ENCODE assay signal across 14 mouse cellular contexts in genomic region chr3:144612382-144612781, GRCm38 (mm10). TPM values are rescaled to one million over a fixed set of nuclear protein-coding genes. Genes with fewer than 3 reads are reported as not detected.
A peak's percentile ranks its signal among the peaks of the same experiment; 100 is the strongest.
DNase-seq lines count a peak whose midpoint lies in the region; ATAC-seq and TF ChIP-seq lines count a peak whose summit lies in the region.
"Had no signal": no experiment of that assay in that cellular context is flagged by ENCODE, and none has a peak within 500 bp of the region (broad histone marks: within the 10 kb centered on the region; RNA-seq: fewer than 3 reads in every experiment).

No protein-coding gene starts in this region.

- H3K4me3 ChIP-seq in ES-E14 (ENCODE audit: insufficient read depth in 1 of 2, low read depth in 1 of 2, low read length in 2 of 2, poor library complexity in 1 of 2, severe bottlenecking in 1 of 2), result no peak overlapping the region
- no peak overlapping the region for H3K4me3 ChIP-seq in liver, postnatal 0 days (ENCODE audit: low read depth, low read length)
- no peak overlapping the region for H3K4me3 ChIP-seq in neural tube, embryonic 15.5 days (replicated peaks)
- H3K4me3 ChIP-seq: hindbrain, embryonic 13.5 days; limb, embryonic 12.5 days had no signal

- peaks cover 0 to 7% of the 10 kb centered on the region in 2 experiments; a peak in 2 of 4 replicates for H3K4me1 ChIP-seq in ES-E14 (ENCODE audit: control insufficient read depth in 2 of 2, insufficient read depth in 2 of 2, low read length in 2 of 2, poor library complexity in 1 of 2)
- H3K4me1 ChIP-seq in liver, postnatal 0 days (ENCODE audit: insufficient read depth), result peaks cover 24% of the 10 kb centered on the region
- peaks cover 41% of the 10 kb centered on the region for H3K4me1 ChIP-seq in neural tube, embryonic 15.5 days

- DNase-seq in ES-E14 (ENCODE audit: low read depth, low spot score), result no peak
- peak; percentile 56 for DNase-seq in Muller cell, postnatal 12 days (ENCODE audit: inconsistent ontology term)
- DNase-seq in liver, result peak; percentile 36
- DNase-seq in liver, postnatal 0 days, result no peak
- no peak for DNase-seq in ovary, postnatal 14 days (ENCODE audit: low spot score)
- DNase-seq in cerebellum, adult 11 months, result no peak
- DNase-seq: cerebellum, postnatal 10 days; kidney, adult 2 months; kidney, postnatal 25 days; layer of hippocampus, adult 9-11 months; right cerebral cortex, postnatal 4 days had no signal

- in situ Hi-C loops in ES-E14 (cut with MboI; ENCODE audit: low sequenced_read_pairs in 2 of 2, unreplicated experiment in 2 of 2), result no loop called here

- no peaks in the 10 kb centered on the region for H3K9me3 ChIP-seq in ES-E14 (ENCODE audit: control insufficient read depth, insufficient read depth, low read depth, low read length)
- H3K9me3 ChIP-seq in liver, postnatal 0 days (ENCODE audit: low read length), result no peaks in the 10 kb centered on the region
- H3K9me3 ChIP-seq in neural tube, embryonic 15.5 days (replicated peaks), result no peaks in the 10 kb centered on the region
- H3K9me3 ChIP-seq: hindbrain, embryonic 13.5 days had no signal

- H3K36me3 ChIP-seq in ES-E14 (ENCODE audit: control insufficient read depth, insufficient read depth, low read length, poor library complexity, severe bottlenecking), result no peaks in the 10 kb centered on the region
- H3K36me3 ChIP-seq in liver, postnatal 0 days (replicated peaks; ENCODE audit: insufficient read depth, low read length), result no peaks in the 10 kb centered on the region
- H3K36me3 ChIP-seq in neural tube, embryonic 15.5 days, result no peaks in the 10 kb centered on the region
- H3K36me3 ChIP-seq: hindbrain, embryonic 13.5 days; limb, embryonic 12.5 days had no signal

- peak overlapping the region; percentile 30; the same call in 1 of the 2 replicates for H3K9ac ChIP-seq in ES-E14 (ENCODE audit: insufficient read depth, low read depth, low read length, poor library complexity, severe bottlenecking)
- 0 out of 2 replicates have a peak overlapping the region, but pooled peaks have one; percentile 11 for H3K9ac ChIP-seq in liver, postnatal 0 days (replicated peaks)
- no peak overlapping the region for H3K9ac ChIP-seq in neural tube, embryonic 15.5 days (replicated peaks)
- H3K9ac ChIP-seq: hindbrain, embryonic 13.5 days; limb, embryonic 12.5 days had no signal

- no peak for TF ChIP-seq CTCF in liver, postnatal 0 days (IDR thresholded peaks at IDR 0.05; ENCODE audit: low read depth)

- TF ChIP-seq EP300 in liver, postnatal 0 days (IDR thresholded peaks at IDR 0.05; ENCODE audit: low read depth), result no peak

- ATAC-seq in liver, postnatal 0 days, result peak; percentile 82
- ATAC-seq in neural tube, embryonic 15.5 days (ENCODE audit: low FRiP score), result no peak

- H3K4me2 ChIP-seq in liver, postnatal 0 days (ENCODE audit: low read depth, low read length), result peak overlapping the region; percentile 38
- H3K4me2 ChIP-seq in neural tube, embryonic 15.5 days, result no peak overlapping the region
- H3K4me2 ChIP-seq: hindbrain, embryonic 13.5 days; limb, embryonic 12.5 days had no signal

- WGBS in liver, postnatal 0 days (ENCODE audit: insufficient replicate concordance), result 41% methylated on average over 6 of the region's 6 CpGs
- WGBS in neural tube, embryonic 15.5 days, result 78% methylated on average over 6 of the region's 6 CpGs

- no peaks in the 10 kb centered on the region for H3K27me3 ChIP-seq in liver, postnatal 0 days (ENCODE audit: insufficient read depth, low read length)
- H3K27me3 ChIP-seq in neural tube, embryonic 15.5 days (replicated peaks), result no peaks in the 10 kb centered on the region
- H3K27me3 ChIP-seq: hindbrain, embryonic 13.5 days; limb, embryonic 12.5 days had no signal

- peak overlapping the region; percentile 65; the same call in 1 of the 2 replicates for H3K27ac ChIP-seq in ES-E14 (ENCODE audit: insufficient read depth, low read depth, low read length, poor library complexity, severe bottlenecking)
- peak overlapping the region; percentile 86 for H3K27ac ChIP-seq in liver, postnatal 0 days (ENCODE audit: low read depth)
- H3K27ac ChIP-seq in neural tube, embryonic 15.5 days (replicated peaks), result no peak overlapping the region
- H3K27ac ChIP-seq: hindbrain, embryonic 13.5 days; limb, embryonic 12.5 days had no signal

TF ChIP-seq in ES-E14, 5 proteins besides CTCF, POLR2A, EP300 and RAD21:
- no peak for TF ChIP-seq ZC3H11A (IDR thresholded peaks at IDR 0.05; ENCODE audit: borderline replicate concordance, low read depth, low read length)
- no peak for TF ChIP-seq ZNF384 (IDR thresholded peaks at IDR 0.05; ENCODE audit: low read depth, low read length)
- no peak for TF ChIP-seq MAFK (IDR thresholded peaks at IDR 0.05; ENCODE audit: insufficient read depth, low read depth, low read length)

RNA-seq across cellular contexts. Expression of gene Selenof, which starts 42.3 kb away (rescaled TPM):
- total RNA-seq in ES-E14 (2012; rRNA removed), result 513 and 583 TPM in 2 replicates
- 271 and 284 TPM in 2 replicates for polyA plus RNA-seq in liver, postnatal 0 days (2015; fragmentation: Nextera tagmentation; extraction: Ambion mirVana)
- polyA plus RNA-seq in neural tube, embryonic 15.5 days (2015; fragmentation: Nextera tagmentation; extraction: Ambion mirVana), result 598 and 611 TPM in 2 replicates

RNA-seq across cellular contexts. Expression of gene Hs2st1, which starts 42.4 kb away (rescaled TPM):
- 29.2 and 29.9 TPM in 2 replicates for total RNA-seq in ES-E14 (2012; rRNA removed)
- polyA plus RNA-seq in liver, postnatal 0 days (2015; fragmentation: Nextera tagmentation; extraction: Ambion mirVana), result 1.5 and 1.9 TPM in 2 replicates
- polyA plus RNA-seq in neural tube, embryonic 15.5 days (2015; fragmentation: Nextera tagmentation; extraction: Ambion mirVana), result 13.6 and 14.4 TPM in 2 replicates

Comparison
In these comparisons a context has a peak if more than half of its experiments do, and no peak if none do; other contexts are left out.
1. DNase-seq: peak in Muller cell, postnatal 12 days (single experiment) and liver (single experiment); none in ES-E14 (single experiment), liver, postnatal 0 days (single experiment), ovary, postnatal 14 days (single experiment) and cerebellum, adult 11 months (single experiment).